Mouse (Mus musculus): ENCODE results near the gene Lpcat2. TPM values are rescaled to one million over a fixed set of nuclear protein-coding genes. Genes with fewer than 3 reads are reported as not detected.

Gene Lpcat2
- polyA plus RNA-seq, 1 experiment = 10.6 TPM

DNA sequence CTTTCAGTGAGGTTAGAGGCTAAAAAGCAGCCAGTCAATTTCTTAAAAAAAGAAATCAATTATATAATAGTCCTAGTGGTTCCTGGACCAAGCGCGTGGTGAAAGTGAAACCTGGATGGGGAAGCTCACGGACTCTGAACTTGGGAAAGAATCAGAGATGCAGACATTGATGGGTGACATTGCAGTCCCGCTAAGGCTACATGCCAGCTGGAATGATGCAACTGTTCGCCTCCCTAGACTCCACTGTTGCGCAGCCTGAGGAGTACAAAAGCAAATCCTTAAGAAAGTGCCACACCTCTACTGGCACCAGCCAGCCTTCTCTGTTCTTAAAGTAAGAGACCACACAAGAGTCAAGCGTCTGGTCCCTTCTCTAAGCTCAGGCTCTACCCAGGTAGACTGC is 15.3 kb upstream of the Lpcat2 start:
- DNase-seq = no peak
- Histone ChIP-seq H3K27ac (ENCODE audit: insufficient read depth, low read length) (no peak overlapping the region), H3K4me3 (replicated peaks; ENCODE audit: insufficient read depth, low read depth, low read length) (no peak overlapping the region), H3K27me3 (ENCODE audit: control insufficient read depth, insufficient read depth, low read length) (no peaks in the 10 kb centered on the region), H3K4me1 (ENCODE audit: control insufficient read depth, insufficient read depth, low read length) (no peaks in the 10 kb centered on the region)
- WGBS = 69% methylated on average over 7 of the region's 7 CpGs
- TF ChIP-seq CTCF (IDR thresholded peaks at IDR 0.05; ENCODE audit: borderline replicate concordance, insufficient read depth, low read depth, low read length) = no peak
- no peak for TF ChIP-seq POLR2A (IDR thresholded peaks at IDR 0.05; ENCODE audit: borderline replicate concordance, insufficient read depth, low read length)

- Histone ChIP-seq H3K27me3 (ENCODE audit: control insufficient read depth, insufficient read depth, low read length) (no peaks in the 10 kb centered on the region), H3K27ac (ENCODE audit: insufficient read depth, low read length) (no peak overlapping the region), H3K4me3 (replicated peaks; ENCODE audit: insufficient read depth, low read depth, low read length) (no peak overlapping the region), H3K4me1 (ENCODE audit: control insufficient read depth, insufficient read depth, low read length) (no peaks in the 10 kb centered on the region)
- TF ChIP-seq CTCF (IDR thresholded peaks at IDR 0.05; ENCODE audit: borderline replicate concordance, insufficient read depth, low read depth, low read length) (no peak), POLR2A (IDR thresholded peaks at IDR 0.05; ENCODE audit: borderline replicate concordance, insufficient read depth, low read length) (no peak)
- 18% methylated on average over 3 of the region's 3 CpGs for WGBS
- DNase-seq = no peak
Observed at GRCm38 (mm10) chr8:92846684-92847083, 8.5 kb upstream of the Lpcat2 start.

GRCm38 (mm10) chr8:92847299-92847698 is 7.8 kb upstream of the Lpcat2 start:
- WGBS = 45% methylated on average over 9 of the region's 9 CpGs
- Histone ChIP-seq H3K27ac (ENCODE audit: insufficient read depth, low read length) (no peak overlapping the region), H3K4me3 (replicated peaks; ENCODE audit: insufficient read depth, low read depth, low read length) (no peak overlapping the region), H3K27me3 (ENCODE audit: control insufficient read depth, insufficient read depth, low read length) (no peaks in the 10 kb centered on the region), H3K4me1 (ENCODE audit: control insufficient read depth, insufficient read depth, low read length) (no peaks in the 10 kb centered on the region)
- TF ChIP-seq POLR2A (IDR thresholded peaks at IDR 0.05; ENCODE audit: borderline replicate concordance, insufficient read depth, low read length) (no peak), CTCF (IDR thresholded peaks at IDR 0.05; ENCODE audit: borderline replicate concordance, insufficient read depth, low read depth, low read length) (no peak)
- no peak for DNase-seq

DNA sequence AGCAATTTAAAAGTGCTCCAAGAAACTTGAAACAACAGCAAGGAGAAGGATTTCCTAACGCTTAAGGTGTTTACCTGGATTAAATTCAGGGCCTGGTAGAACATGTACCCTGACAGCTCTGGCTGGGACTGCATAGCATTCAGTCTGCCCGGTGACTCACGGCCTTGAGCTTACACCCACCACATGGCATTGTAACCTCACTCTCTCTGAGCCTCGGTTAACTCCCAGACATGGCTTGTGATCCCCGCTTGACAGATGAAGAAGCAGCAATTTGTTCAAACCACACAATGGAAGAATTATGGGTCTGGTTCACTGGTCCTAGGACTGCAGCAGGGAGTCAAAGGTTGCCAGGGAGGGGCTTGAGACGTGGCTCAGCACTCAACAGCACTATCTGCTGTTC is 5.9 kb upstream of the Lpcat2 start:
- no peak overlapping the region for H3K4me3 ChIP-seq (replicated peaks; ENCODE audit: insufficient read depth, low read depth, low read length)
- no peak overlapping the region for H3K27ac ChIP-seq (ENCODE audit: insufficient read depth, low read length)
- no peak for DNase-seq
- 76% methylated on average over 6 of the region's 6 CpGs for WGBS
- no peak for TF ChIP-seq CTCF (IDR thresholded peaks at IDR 0.05; ENCODE audit: borderline replicate concordance, insufficient read depth, low read depth, low read length)
- TF ChIP-seq POLR2A (IDR thresholded peaks at IDR 0.05; ENCODE audit: borderline replicate concordance, insufficient read depth, low read length) = no peak
- H3K4me1 ChIP-seq (ENCODE audit: control insufficient read depth, insufficient read depth, low read length) = no peaks in the 10 kb centered on the region; the same call in 1 of the 2 replicates
- H3K27me3 ChIP-seq (ENCODE audit: control insufficient read depth, insufficient read depth, low read length) = no peaks in the 10 kb centered on the region

DNA sequence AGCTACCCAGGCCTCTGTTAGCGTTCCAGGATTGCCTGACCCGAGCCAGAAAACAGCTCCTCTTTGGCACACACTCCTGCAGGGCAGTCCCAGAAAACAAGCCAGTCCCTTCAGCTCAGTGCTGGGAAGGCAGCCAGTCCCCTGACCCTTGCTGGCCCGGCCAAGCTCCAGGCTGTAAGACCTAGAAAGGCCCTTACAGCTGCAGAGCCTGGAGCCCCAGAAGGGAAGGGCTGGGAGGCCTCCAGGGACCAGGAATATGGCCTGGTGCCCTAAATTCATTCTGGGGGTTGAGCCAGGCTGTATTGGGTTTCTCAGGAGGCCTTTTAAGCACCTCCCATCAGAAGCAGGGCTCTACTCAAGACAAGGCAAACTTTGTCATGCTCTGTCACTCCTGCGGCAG is 4.9 kb upstream of the Lpcat2 start:
- Histone ChIP-seq H3K27me3 (ENCODE audit: control insufficient read depth, insufficient read depth, low read length) (no peaks in the 10 kb centered on the region; the same call in 1 of the 2 replicates), H3K27ac (ENCODE audit: insufficient read depth, low read length) (no peak overlapping the region; the same call in 1 of the 2 replicates), H3K4me3 (replicated peaks; ENCODE audit: insufficient read depth, low read depth, low read length) (no peak overlapping the region), H3K4me1 (ENCODE audit: control insufficient read depth, insufficient read depth, low read length) (no peaks in the 10 kb centered on the region; the same call in 1 of the 2 replicates)
- WGBS = 19% methylated on average over 4 of the region's 4 CpGs
- TF ChIP-seq POLR2A (IDR thresholded peaks at IDR 0.05; ENCODE audit: borderline replicate concordance, insufficient read depth, low read length) (no peak), CTCF (IDR thresholded peaks at IDR 0.05; ENCODE audit: borderline replicate concordance, insufficient read depth, low read depth, low read length) (no peak)
- peak; percentile 46 to 71 for DNase-seq

GRCm38 (mm10) chr8:92851381-92851780 is 3.8 kb upstream of the Lpcat2 start:
- 98% methylated on average over 3 of the region's 3 CpGs for WGBS
- Histone ChIP-seq H3K4me3 (replicated peaks; ENCODE audit: insufficient read depth, low read depth, low read length) (no peak overlapping the region), H3K27me3 (ENCODE audit: control insufficient read depth, insufficient read depth, low read length) (no peaks in the 10 kb centered on the region; the same call in 1 of the 2 replicates), H3K4me1 (ENCODE audit: control insufficient read depth, insufficient read depth, low read length) (no peaks in the 10 kb centered on the region; the same call in 1 of the 2 replicates), H3K27ac (ENCODE audit: insufficient read depth, low read length) (no peak overlapping the region)
- no peak for TF ChIP-seq POLR2A (IDR thresholded peaks at IDR 0.05; ENCODE audit: borderline replicate concordance, insufficient read depth, low read length)
- TF ChIP-seq CTCF (IDR thresholded peaks at IDR 0.05; ENCODE audit: borderline replicate concordance, insufficient read depth, low read depth, low read length) = no peak
- DNase-seq = no peak

DNA sequence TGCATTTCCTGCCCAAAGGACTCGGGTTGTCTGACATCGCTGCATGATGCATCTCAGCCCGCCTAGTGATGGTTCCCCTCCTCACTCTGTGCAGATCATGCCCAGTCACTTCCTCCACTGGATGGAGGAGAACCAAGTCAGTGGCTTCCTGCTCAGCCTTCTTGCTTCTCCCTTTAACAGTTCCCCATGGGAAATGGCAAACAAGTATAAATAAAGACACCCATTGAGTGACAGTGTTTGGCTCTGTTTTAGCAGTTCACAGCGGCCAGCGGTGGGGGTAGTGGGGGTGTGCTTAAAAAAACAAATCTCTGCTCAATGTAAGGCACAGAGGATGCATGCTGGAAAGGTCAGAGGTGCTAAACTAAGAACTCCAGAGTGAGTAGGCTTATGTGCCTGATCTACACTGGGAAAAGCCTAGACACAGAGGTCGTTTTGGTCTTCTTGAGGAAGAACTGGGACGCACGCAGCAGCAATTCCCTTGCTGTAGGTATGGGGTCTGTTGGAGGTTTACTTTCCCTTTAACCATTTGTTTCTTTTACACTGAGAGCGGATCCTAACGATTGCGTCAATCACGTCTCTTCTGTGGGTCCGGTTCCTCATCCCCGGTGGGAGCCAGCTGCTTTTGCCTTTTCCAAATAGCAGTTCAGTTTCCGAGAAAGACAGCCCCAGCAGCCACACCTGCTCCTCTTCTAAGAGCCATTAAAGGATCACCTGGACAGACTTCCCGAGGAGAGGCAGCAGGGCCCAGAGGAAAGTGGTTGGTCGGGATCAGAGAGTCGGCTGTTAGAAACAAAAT is 1.8 kb upstream of the Lpcat2 start:
- Histone ChIP-seq H3K27me3 (ENCODE audit: control insufficient read depth, insufficient read depth, low read length) (no peaks in the 10 kb centered on the region; the same call in 1 of the 2 replicates), H3K4me3 (replicated peaks; ENCODE audit: insufficient read depth, low read depth, low read length) (no peak overlapping the region), H3K27ac (ENCODE audit: insufficient read depth, low read length) (no peak overlapping the region), H3K4me1 (ENCODE audit: control insufficient read depth, insufficient read depth, low read length) (no peaks in the 10 kb centered on the region; the same call in 1 of the 2 replicates)
- no peak for DNase-seq
- WGBS = 56% methylated on average over 18 of the region's 18 CpGs
- TF ChIP-seq POLR2A (IDR thresholded peaks at IDR 0.05; ENCODE audit: borderline replicate concordance, insufficient read depth, low read length) (no peak), CTCF (IDR thresholded peaks at IDR 0.05; ENCODE audit: borderline replicate concordance, insufficient read depth, low read depth, low read length) (no peak)

DNA sequence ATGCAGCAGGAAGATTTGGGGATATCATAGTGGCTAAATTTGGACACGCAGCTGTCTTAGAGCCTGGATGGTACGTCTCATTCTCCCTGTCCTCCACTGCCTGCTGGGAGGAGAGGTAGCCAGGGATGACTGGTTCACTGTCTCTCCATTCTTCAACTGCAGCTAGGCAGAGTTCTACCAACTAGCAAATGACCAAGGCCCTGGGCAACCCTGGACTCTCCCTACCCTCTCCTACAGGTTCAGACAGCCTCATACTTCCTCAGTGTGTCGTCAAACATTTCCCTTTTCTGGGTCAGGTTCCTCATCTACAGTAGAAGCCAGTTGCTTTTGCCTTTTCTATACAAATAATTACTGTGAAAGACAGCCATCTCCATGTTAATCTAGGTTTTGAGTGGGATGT is 466 bp upstream of the Lpcat2 start:
- Histone ChIP-seq H3K27me3 (ENCODE audit: control insufficient read depth, insufficient read depth, low read length) (no peaks in the 10 kb centered on the region; the same call in 1 of the 2 replicates), H3K4me1 (ENCODE audit: control insufficient read depth, insufficient read depth, low read length) (no peaks in the 10 kb centered on the region; the same call in 1 of the 2 replicates), H3K27ac (ENCODE audit: insufficient read depth, low read length) (no peak overlapping the region), H3K4me3 (replicated peaks; ENCODE audit: insufficient read depth, low read depth, low read length) (no peak overlapping the region)
- TF ChIP-seq POLR2A (IDR thresholded peaks at IDR 0.05; ENCODE audit: borderline replicate concordance, insufficient read depth, low read length) (no peak), CTCF (IDR thresholded peaks at IDR 0.05; ENCODE audit: borderline replicate concordance, insufficient read depth, low read depth, low read length) (no peak)
- no peak for DNase-seq
- 78% methylated on average over 3 of the region's 3 CpGs for WGBS

All from cerebellum, adult 2 months (tissue).